Mouse (Mus musculus): ENCODE measurements around the gene C1qtnf1. TPM values are rescaled to one million over a fixed set of nuclear protein-coding genes. Genes with fewer than 3 reads are reported as not detected.

C1qtnf1 gene
- total and polyA plus RNA-seq, 2 experiments = 6.6 to 9.2 TPM

- no peak overlapping the region for H3K9ac ChIP-seq (ENCODE audit: low read depth, low read length)
- H3K36me3 ChIP-seq (ENCODE audit: control insufficient read depth, insufficient read depth, low read length) = peaks cover 9% of the 10 kb centered on the region; the same call in 1 of the 2 replicates
- 89% methylated on average over 18 of the region's 18 CpGs for WGBS
These were observed 19.8 kb upstream of the C1qtnf1 start for GRCm38 (mm10) chr11:118408051-118408740.

GRCm38 (mm10) chr11:118409106-118410072 lies 18.6 kb upstream of the C1qtnf1 start:
- 89% methylated on average over 12 of the region's 12 CpGs for WGBS
- no peak overlapping the region for H3K27ac ChIP-seq (replicated peaks; ENCODE audit: insufficient read depth, low read depth, low read length)
- no peak overlapping the region for H3K4me3 ChIP-seq (ENCODE audit: insufficient read depth, low read depth, low read length)
- peaks cover 3% of the 10 kb centered on the region; the same call in 1 of the 2 replicates for H3K79me2 ChIP-seq (ENCODE audit: control insufficient read depth, insufficient read depth, low read length)
- peaks cover 9% of the 10 kb centered on the region; the same call in 1 of the 2 replicates for H3K36me3 ChIP-seq (ENCODE audit: control insufficient read depth, insufficient read depth, low read length)
- H3K9ac ChIP-seq (ENCODE audit: low read depth, low read length) = no peak overlapping the region
- H3K27me3 ChIP-seq (ENCODE audit: control insufficient read depth, insufficient read depth, low read length) = no peaks in the 10 kb centered on the region
- no peak for DNase-seq (ENCODE audit: extremely low read depth, low read depth, low spot score)
- TF ChIP-seq POLR2A (IDR thresholded peaks at IDR 0.05; ENCODE audit: extremely low read depth, insufficient read depth, low read length) (no peak), CTCF (IDR thresholded peaks at IDR 0.05; ENCODE audit: low read depth, low read length) (no peak)
- H3K4me1 ChIP-seq (ENCODE audit: control insufficient read depth, insufficient read depth, low read length) = no peaks in the 10 kb centered on the region

More at GRCm38 (mm10) chr11:118408051-118408740, 19.8 kb upstream of the C1qtnf1 start:
- Histone ChIP-seq H3K27me3 (ENCODE audit: control insufficient read depth, insufficient read depth, low read length) (no peaks in the 10 kb centered on the region), H3K79me2 (ENCODE audit: control insufficient read depth, insufficient read depth, low read length) (no peaks in the 10 kb centered on the region), H3K4me1 (ENCODE audit: control insufficient read depth, insufficient read depth, low read length) (no peaks in the 10 kb centered on the region), H3K4me3 (ENCODE audit: insufficient read depth, low read depth, low read length) (no peak overlapping the region), H3K27ac (replicated peaks; ENCODE audit: insufficient read depth, low read depth, low read length) (no peak overlapping the region)
- no peak for TF ChIP-seq CTCF (IDR thresholded peaks at IDR 0.05; ENCODE audit: low read depth, low read length)
- TF ChIP-seq POLR2A (IDR thresholded peaks at IDR 0.05; ENCODE audit: extremely low read depth, insufficient read depth, low read length) = no peak
- no peak for DNase-seq (ENCODE audit: extremely low read depth, low read depth, low spot score)

GRCm38 (mm10) chr11:118410073-118410444 lies 17.9 kb upstream of the C1qtnf1 start:
- H3K27ac ChIP-seq (replicated peaks; ENCODE audit: insufficient read depth, low read depth, low read length) = no peak overlapping the region
- DNase-seq (ENCODE audit: extremely low read depth, low read depth, low spot score) = no peak
- no peak overlapping the region for H3K9ac ChIP-seq (ENCODE audit: low read depth, low read length)
- H3K27me3 ChIP-seq (ENCODE audit: control insufficient read depth, insufficient read depth, low read length) = no peaks in the 10 kb centered on the region
- TF ChIP-seq POLR2A (IDR thresholded peaks at IDR 0.05; ENCODE audit: extremely low read depth, insufficient read depth, low read length) (no peak), CTCF (IDR thresholded peaks at IDR 0.05; ENCODE audit: low read depth, low read length) (no peak)
- no peak overlapping the region for H3K4me3 ChIP-seq (ENCODE audit: insufficient read depth, low read depth, low read length)
- WGBS = 80% methylated on average over 1 of the region's 1 CpGs
- no peaks in the 10 kb centered on the region for H3K4me1 ChIP-seq (ENCODE audit: control insufficient read depth, insufficient read depth, low read length)
- peaks cover 4% of the 10 kb centered on the region; the same call in 1 of the 2 replicates for H3K79me2 ChIP-seq (ENCODE audit: control insufficient read depth, insufficient read depth, low read length)
- peaks cover 9% of the 10 kb centered on the region; the same call in 1 of the 2 replicates for H3K36me3 ChIP-seq (ENCODE audit: control insufficient read depth, insufficient read depth, low read length)

GRCm38 (mm10) chr11:118410479-118410878 lies 17.5 kb upstream of the C1qtnf1 start:
- H3K36me3 ChIP-seq (ENCODE audit: control insufficient read depth, insufficient read depth, low read length) = peaks cover 9% of the 10 kb centered on the region; the same call in 1 of the 2 replicates
- WGBS = 93% methylated on average over 10 of the region's 10 CpGs

GRCm38 (mm10) chr11:118411271-118411670 lies 16.7 kb upstream of the C1qtnf1 start:
- peaks cover 9% of the 10 kb centered on the region; the same call in 1 of the 2 replicates for H3K36me3 ChIP-seq (ENCODE audit: control insufficient read depth, insufficient read depth, low read length)
- WGBS = 95% methylated on average over 8 of the region's 8 CpGs
- no peak overlapping the region for H3K4me3 ChIP-seq (ENCODE audit: insufficient read depth, low read depth, low read length)
- DNase-seq (ENCODE audit: extremely low read depth, low read depth, low spot score) = no peak
- H3K9ac ChIP-seq (ENCODE audit: low read depth, low read length) = no peak overlapping the region
- H3K27me3 ChIP-seq (ENCODE audit: control insufficient read depth, insufficient read depth, low read length) = no peaks in the 10 kb centered on the region
- no peaks in the 10 kb centered on the region for H3K4me1 ChIP-seq (ENCODE audit: control insufficient read depth, insufficient read depth, low read length)
- H3K27ac ChIP-seq (replicated peaks; ENCODE audit: insufficient read depth, low read depth, low read length) = no peak overlapping the region
- TF ChIP-seq POLR2A (IDR thresholded peaks at IDR 0.05; ENCODE audit: extremely low read depth, insufficient read depth, low read length) = no peak
- TF ChIP-seq CTCF (IDR thresholded peaks at IDR 0.05; ENCODE audit: low read depth, low read length) = no peak
- H3K79me2 ChIP-seq (ENCODE audit: control insufficient read depth, insufficient read depth, low read length) = peaks cover 4% of the 10 kb centered on the region; the same call in 1 of the 2 replicates

More at GRCm38 (mm10) chr11:118410479-118410878, 17.5 kb upstream of the C1qtnf1 start:
- Histone ChIP-seq H3K79me2 (ENCODE audit: control insufficient read depth, insufficient read depth, low read length) (peaks cover 4% of the 10 kb centered on the region; the same call in 1 of the 2 replicates), H3K4me1 (ENCODE audit: control insufficient read depth, insufficient read depth, low read length) (no peaks in the 10 kb centered on the region), H3K9ac (ENCODE audit: low read depth, low read length) (no peak overlapping the region), H3K4me3 (ENCODE audit: insufficient read depth, low read depth, low read length) (no peak overlapping the region), H3K27ac (replicated peaks; ENCODE audit: insufficient read depth, low read depth, low read length) (no peak overlapping the region), H3K27me3 (ENCODE audit: control insufficient read depth, insufficient read depth, low read length) (no peaks in the 10 kb centered on the region)
- DNase-seq (ENCODE audit: extremely low read depth, low read depth, low spot score) = no peak
- TF ChIP-seq POLR2A (IDR thresholded peaks at IDR 0.05; ENCODE audit: extremely low read depth, insufficient read depth, low read length) (no peak), CTCF (IDR thresholded peaks at IDR 0.05; ENCODE audit: low read depth, low read length) (no peak)

All from liver, adult 2 months (tissue).